Mouse (Mus musculus) liver, embryonic 16.5 days (tissue): ENCODE results near the gene Pigo. TPM values are rescaled to one million over a fixed set of nuclear protein-coding genes. Genes with fewer than 3 reads are reported as not detected.

Experiments used
- ATAC-seq: fragments of 200-750 bp; cut with Nextera tagmentation; 2 replicates; pipeline ENCODE4 v1.8.0; 2017; ENCODE audit warnings: low read depth, mild to moderate bottlenecking, moderate number of reproducible peaks, moderate library complexity
- H3K27ac ChIP-seq: fragments of 300-500 bp; sonication (generic); 2 replicates; pipeline ENCODE4 v1.5.1; 2014; ENCODE audit warnings: mild to moderate bottlenecking, low read length
- H3K27me3 ChIP-seq: fragments of 300-500 bp; sonication (generic); 2 replicates; pipeline ENCODE4 v1.6.1; 2014; ENCODE audit warnings: low read depth, low read length, mixed read lengths; ENCODE audit not compliant: control insufficient read depth, insufficient read depth
- H3K36me3 ChIP-seq: fragments of 300-500 bp; sonication (generic); 2 replicates; pipeline ENCODE4 v1.6.1; 2014; ENCODE audit warnings: mild to moderate bottlenecking; ENCODE audit not compliant: control insufficient read depth, insufficient read depth
- H3K4me1 ChIP-seq: fragments of 300-500 bp; sonication (generic); 2 replicates; pipeline ENCODE4 v1.6.1; 2014; ENCODE audit warnings: low read depth, low read length, mixed read lengths; ENCODE audit not compliant: control insufficient read depth
- H3K4me2 ChIP-seq: fragments of 300-500 bp; sonication (generic); 2 replicates; pipeline ENCODE4 v1.6.1; 2014; ENCODE audit warnings: low read depth, low read length, mixed read lengths
- H3K4me3 ChIP-seq: fragments of 300-500 bp; sonication (generic); 2 replicates; pipeline ENCODE4 v1.5.1; 2014; ENCODE audit warnings: low read depth, mild to moderate bottlenecking, low read length
- H3K9ac ChIP-seq: fragments of 300-500 bp; sonication (generic); 2 replicates; pipeline ENCODE4 v1.6.1; 2014; ENCODE audit warnings: low read depth, low read length
- H3K9me3 ChIP-seq: fragments of 300-500 bp; sonication (generic); replicated peaks from 2 replicates; pipeline ENCODE4 v1.6.1; 2016; ENCODE audit warnings: low read length; ENCODE audit not compliant: control insufficient read depth
- WGBS: fragments of 180-500 bp; shearing (Covaris S2); extraction: QIAGEN DNeasy Blood & Tissue Kit; methylation state at CpG from one replicate; pipeline ENCODE4 v1.1.7; 2014; ENCODE audit not compliant: insufficient replicate concordance; 5-methylcytosine and 5-hydroxymethylcytosine counted together
- polyA plus RNA-seq: library from polyadenylated mRNA; unstranded; fragments of >200 nt; fragmentation: Nextera tagmentation; extraction: Ambion mirVana; gene quantifications from 2 replicates; pipeline ENCODE4 v1.2.1, GENCODE M21; 2015

The Pigo gene
- polyA plus RNA-seq, 1 experiment from 2014 or later, result 14.7 TPM

DNA sequence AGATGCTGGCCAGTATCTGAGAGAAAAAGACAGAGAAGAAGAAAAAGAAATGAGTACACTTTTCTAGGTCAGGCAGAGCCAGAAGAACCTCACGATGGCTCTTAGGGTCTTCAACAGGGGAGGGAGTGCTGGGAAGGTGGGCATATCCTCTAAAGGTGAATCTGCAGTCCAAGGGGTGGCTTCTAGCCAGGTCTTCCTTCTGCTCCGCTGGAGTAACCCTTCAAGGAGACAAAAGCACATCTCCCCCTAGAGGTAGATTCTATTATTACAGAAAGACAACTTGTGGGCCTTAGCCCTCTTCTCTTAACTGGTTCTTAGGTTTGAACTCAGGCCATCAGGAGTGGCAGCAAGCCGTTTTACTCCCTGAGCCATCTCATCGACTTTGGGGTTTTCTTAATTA lies 27.0 kb upstream of the Pigo start:
- H3K36me3 ChIP-seq, result no peaks in the 10 kb centered on the region
- ATAC-seq, result no peak
- 3% methylated on average over 4 of the region's 4 CpGs for WGBS
- H3K27me3 ChIP-seq, result peaks cover 2% of the 10 kb centered on the region; the same call in 1 of the 2 replicates
- no peaks in the 10 kb centered on the region for H3K4me1 ChIP-seq
- H3K27ac ChIP-seq, result no peak overlapping the region
- H3K9ac ChIP-seq, result no peak overlapping the region
- no peaks in the 10 kb centered on the region for H3K9me3 ChIP-seq
- H3K4me2 ChIP-seq, result no peak overlapping the region
- no peak overlapping the region for H3K4me3 ChIP-seq

DNA sequence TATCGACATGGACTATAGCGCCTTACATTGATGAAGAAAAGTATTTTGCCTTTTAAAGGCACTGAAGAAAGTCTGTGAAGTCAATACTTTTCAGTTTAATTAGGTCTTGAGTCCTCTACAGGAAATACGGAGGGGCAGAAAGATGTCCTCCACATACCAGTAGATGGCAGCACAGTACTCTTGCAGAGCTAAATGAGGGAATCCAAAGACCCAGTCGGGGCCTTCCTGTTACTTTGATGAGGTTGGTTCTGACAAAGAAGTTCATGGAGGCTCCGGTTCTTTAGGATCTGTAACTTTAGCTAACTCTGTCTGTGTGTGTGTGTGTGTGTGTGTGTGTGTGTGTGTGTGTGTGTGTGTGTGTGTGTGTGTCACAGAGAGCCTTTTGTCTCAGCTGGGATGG lies 21.6 kb upstream of the Pigo start:
- H3K4me3 ChIP-seq, result no peak overlapping the region
- H3K36me3 ChIP-seq, result no peaks in the 10 kb centered on the region
- no peaks in the 10 kb centered on the region for H3K27me3 ChIP-seq
- no peaks in the 10 kb centered on the region for H3K9me3 ChIP-seq
- WGBS, result 3% methylated on average over 5 of the region's 5 CpGs
- H3K9ac ChIP-seq, result no peak overlapping the region
- H3K4me2 ChIP-seq, result no peak overlapping the region
- peaks cover 21% of the 10 kb centered on the region for H3K4me1 ChIP-seq
- no peak for ATAC-seq
- no peak overlapping the region for H3K27ac ChIP-seq

DNA sequence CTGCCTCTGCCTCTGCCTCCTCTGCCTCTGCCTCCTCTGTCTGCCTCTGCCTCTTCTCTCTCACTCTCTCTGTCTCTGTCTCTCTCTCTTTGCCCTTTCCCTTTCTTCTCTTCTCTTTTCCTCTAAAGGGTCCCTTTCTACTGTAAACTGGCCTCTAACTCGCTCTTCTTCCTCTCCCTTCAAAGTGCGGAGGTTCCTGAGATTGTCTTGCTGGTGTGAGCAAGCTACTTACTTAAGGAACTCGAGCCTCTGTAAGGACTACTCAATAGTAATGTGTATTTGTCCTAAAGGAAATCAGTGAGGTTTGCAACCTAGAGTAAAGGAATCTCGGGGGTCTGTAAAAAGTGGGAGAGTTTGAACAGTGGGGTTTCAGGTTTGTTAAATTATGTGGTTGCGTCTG lies 21.0 kb upstream of the Pigo start:
- 51% methylated on average over 5 of the region's 5 CpGs for WGBS
- no peak for ATAC-seq
- no peaks in the 10 kb centered on the region for H3K27me3 ChIP-seq
- H3K36me3 ChIP-seq, result no peaks in the 10 kb centered on the region
- H3K9me3 ChIP-seq, result no peaks in the 10 kb centered on the region
- H3K4me2 ChIP-seq, result no peak overlapping the region
- H3K4me3 ChIP-seq, result no peak overlapping the region
- H3K9ac ChIP-seq, result no peak overlapping the region
- no peak overlapping the region for H3K27ac ChIP-seq
- peaks cover 21% of the 10 kb centered on the region for H3K4me1 ChIP-seq

DNA sequence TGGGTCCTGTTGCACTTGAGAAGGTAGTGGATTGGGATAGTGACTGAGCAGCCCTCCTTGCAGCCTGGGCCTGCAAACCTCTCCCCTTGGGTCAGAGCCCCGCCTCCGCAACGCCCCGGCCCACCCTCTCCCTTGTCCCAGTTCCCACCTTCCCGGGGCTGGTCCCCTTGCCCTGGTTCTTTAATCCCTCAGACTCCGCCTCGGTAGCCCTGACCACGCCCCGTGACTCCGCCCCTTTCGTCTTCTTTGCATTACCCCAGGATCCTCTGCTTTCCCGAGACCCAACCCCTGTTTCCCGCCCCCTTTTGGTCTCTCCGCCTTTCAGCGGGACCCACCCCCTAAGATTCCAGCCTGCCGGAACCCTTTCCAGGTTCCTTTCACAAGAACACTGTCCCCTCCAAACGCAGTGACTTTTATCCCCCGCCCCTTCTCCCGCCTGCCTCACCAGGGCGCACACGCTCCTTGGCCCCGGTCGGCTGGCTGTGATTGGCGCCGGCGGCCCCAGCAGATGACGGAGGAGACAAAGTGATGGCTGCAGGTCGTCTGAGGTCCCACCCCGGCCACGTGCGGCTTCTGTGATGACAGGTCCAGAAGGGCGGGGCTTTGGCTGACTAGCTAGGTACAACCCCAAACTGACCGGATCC lies 20.2 kb upstream of the Pigo start, which contains the start of gene Fam214b:
TSS of gene Fam214b (minus strand) at position 562 of the 644 bp plus-strand sequence.
- Histone ChIP-seq H3K4me3 (peak within 1 kb of the TSS; percentile 68), H3K36me3 (no peaks in the 10 kb centered on the region), H3K9ac (peak within 1 kb of the TSS; percentile 33; the same call in 1 of the 2 replicates), H3K4me2 (peak within 1 kb of the TSS; percentile 87), H3K27me3 (no peaks in the 10 kb centered on the region), H3K9me3 (no peaks in the 10 kb centered on the region), H3K4me1 (peaks cover 22% of the 10 kb centered on the region), H3K27ac (peak within 1 kb of the TSS; percentile 57)
- ATAC-seq, result peak; percentile 91
- WGBS, result under 1% methylated on average over 33 of the region's 33 CpGs

GRCm38 (mm10) chr4:43045285-43045658 lies 19.7 kb upstream of the Pigo start:
- H3K27me3 ChIP-seq, result no peaks in the 10 kb centered on the region
- peaks cover 26% of the 10 kb centered on the region for H3K4me1 ChIP-seq
- H3K9ac ChIP-seq, result peak overlapping the region; percentile 33; the same call in 1 of the 2 replicates
- ATAC-seq, result no peak
- peak overlapping the region; percentile 68 for H3K4me3 ChIP-seq
- 8% methylated on average over 13 of the region's 13 CpGs for WGBS
- peak overlapping the region; percentile 45 for H3K27ac ChIP-seq
- H3K9me3 ChIP-seq, result no peaks in the 10 kb centered on the region
- H3K36me3 ChIP-seq, result no peaks in the 10 kb centered on the region
- H3K4me2 ChIP-seq, result peak overlapping the region; percentile 87

DNA sequence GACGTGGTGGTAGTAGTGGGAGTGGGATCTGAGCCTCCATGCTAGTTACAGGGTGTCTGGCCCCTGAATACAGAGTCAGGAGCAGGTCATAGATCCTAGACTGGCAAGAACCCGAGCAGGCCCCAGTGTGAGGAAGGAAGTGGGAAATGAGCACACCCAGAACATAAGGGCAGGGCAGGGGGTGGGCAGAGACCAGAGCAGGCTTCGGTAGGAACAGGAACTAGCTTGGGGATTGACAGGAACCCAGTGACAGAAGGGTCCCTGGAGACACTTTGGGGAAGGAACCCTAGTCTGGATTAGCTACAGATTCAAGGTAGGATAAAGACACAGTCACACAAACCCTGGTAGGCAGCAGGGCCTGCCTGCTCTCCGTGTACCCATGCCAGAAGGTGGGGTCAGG lies 19.1 kb upstream of the Pigo start:
- WGBS, result 14% methylated on average over 4 of the region's 4 CpGs
- H3K9ac ChIP-seq, result no peak overlapping the region
- H3K4me3 ChIP-seq, result peak overlapping the region; percentile 68
- peak overlapping the region; percentile 87; the same call in 1 of the 2 replicates for H3K4me2 ChIP-seq
- H3K27ac ChIP-seq, result peak overlapping the region; percentile 45
- H3K9me3 ChIP-seq, result no peaks in the 10 kb centered on the region
- ATAC-seq, result no peak
- peaks cover 27% of the 10 kb centered on the region for H3K4me1 ChIP-seq
- no peaks in the 10 kb centered on the region for H3K36me3 ChIP-seq
- H3K27me3 ChIP-seq, result no peaks in the 10 kb centered on the region

GRCm38 (mm10) chr4:43043644-43044357 lies 18.2 kb upstream of the Pigo start:
- Histone ChIP-seq H3K27ac (peak overlapping the region; percentile 21; the same call in 1 of the 2 replicates), H3K4me1 (peaks cover 36% of the 10 kb centered on the region), H3K36me3 (no peaks in the 10 kb centered on the region), H3K4me2 (0 out of 2 replicates have a peak overlapping the region, but pooled peaks have one; percentile 0), H3K4me3 (no peak overlapping the region), H3K27me3 (no peaks in the 10 kb centered on the region), H3K9me3 (no peaks in the 10 kb centered on the region), H3K9ac (no peak overlapping the region)
- no peak for ATAC-seq
- 14% methylated on average over 7 of the region's 7 CpGs for WGBS

- no peaks in the 10 kb centered on the region for H3K9me3 ChIP-seq
- ATAC-seq, result no peak
- no peaks in the 10 kb centered on the region for H3K27me3 ChIP-seq
- H3K9ac ChIP-seq, result no peak overlapping the region
- H3K4me1 ChIP-seq, result peaks cover 57% of the 10 kb centered on the region
- H3K27ac ChIP-seq, result no peak overlapping the region
- peaks cover 9% of the 10 kb centered on the region for H3K36me3 ChIP-seq
- H3K4me3 ChIP-seq, result no peak overlapping the region
- 63% methylated on average over 9 of the region's 9 CpGs for WGBS
- H3K4me2 ChIP-seq, result no peak overlapping the region
Observed at GRCm38 (mm10) chr4:43040881-43041547, 15.4 kb upstream of the Pigo start.
